Mouse (Mus musculus): ENCODE measurements around the gene Gdf3.
"Not testable (repeated sequence)": the region's sequence is repeated elsewhere in the genome, so short reads cannot be mapped to it uniquely, and the experiment has no call there.

Gene Gdf3

DNA sequence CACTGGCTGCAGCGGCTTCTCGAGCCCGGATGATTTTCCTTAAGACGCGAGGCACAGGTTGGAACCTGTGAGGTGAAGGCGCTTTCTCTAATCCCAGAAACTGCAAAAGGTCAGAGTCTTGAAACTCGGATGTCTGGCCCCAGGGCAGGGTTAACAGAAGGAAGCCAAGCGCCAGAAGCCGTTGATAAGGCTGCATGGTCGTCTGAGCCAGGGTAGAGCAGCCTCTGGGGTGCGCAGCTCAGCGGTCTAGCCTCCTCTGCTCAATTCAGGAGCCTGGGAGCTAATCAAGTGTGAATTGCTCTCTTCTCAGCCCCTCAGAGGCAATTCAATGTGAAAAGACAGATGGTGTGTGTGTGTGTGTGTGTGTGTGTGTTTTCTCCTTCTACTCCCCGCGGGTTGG, at the start of gene Gdf3:
Gene Gdf3, minus strand, starts transcription at position 317 of the 400 bp plus-strand sequence.
- DNase-seq: no peak

DNA sequence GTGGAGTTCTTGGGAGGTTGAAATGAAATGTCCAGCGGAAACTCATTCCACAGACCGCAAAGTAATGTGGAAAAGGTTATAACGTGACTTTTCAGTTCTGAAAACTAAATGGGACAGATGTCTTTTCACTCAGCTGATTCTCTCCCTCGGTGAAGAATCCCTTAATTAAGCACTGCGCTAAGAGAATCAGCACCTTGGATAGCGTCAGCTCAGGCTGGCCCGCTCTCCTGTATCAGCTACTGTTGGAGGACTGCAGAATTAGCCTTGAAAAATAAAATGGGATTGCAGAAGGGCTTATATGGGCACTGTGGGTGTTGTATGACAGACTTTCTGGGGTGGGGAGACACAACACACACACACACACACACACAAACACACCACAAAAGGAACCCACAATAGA, 49.7 kb upstream of the Gdf3 start:
- no peak for DNase-seq

DNA sequence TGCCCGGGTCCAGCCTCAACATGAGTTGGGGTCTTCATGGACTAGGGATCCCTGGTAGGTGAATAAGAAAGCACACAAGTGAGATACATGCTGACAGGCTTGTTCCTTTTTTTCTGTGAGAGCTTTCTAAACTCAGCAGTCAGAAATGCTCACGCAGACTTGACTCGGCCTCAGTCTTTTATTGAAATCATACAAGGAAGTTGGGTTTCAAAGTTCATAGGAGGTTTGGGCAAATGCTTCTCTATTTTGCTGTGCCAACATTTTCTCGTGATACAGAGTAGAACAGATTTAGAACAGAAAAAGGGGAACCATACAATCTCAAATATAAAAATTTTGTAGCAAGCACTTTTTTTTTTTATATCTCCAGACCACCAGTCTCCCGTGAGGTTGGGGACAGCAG, 47.7 kb upstream of the Gdf3 start:
- no peak for DNase-seq

DNA sequence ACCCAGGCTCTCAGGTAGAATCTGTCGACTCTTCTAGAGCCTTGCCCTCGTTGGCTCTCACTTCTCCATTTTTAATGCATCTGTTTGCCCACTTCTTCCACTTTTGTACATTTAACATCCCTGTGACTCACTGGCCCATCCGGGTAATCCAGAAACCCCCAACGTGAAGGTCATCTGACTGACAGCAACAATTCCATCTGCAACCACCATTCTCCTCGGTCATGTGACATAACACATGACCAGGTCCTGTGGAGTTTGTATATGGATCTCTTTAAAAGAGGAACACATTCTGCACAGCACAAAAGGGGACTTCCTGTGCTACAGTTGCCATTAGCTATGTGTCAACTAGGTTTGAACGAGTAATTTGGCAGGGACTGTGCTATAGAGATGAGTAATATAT, 44.4 kb upstream of the Gdf3 start:
- no peak for DNase-seq

DNA sequence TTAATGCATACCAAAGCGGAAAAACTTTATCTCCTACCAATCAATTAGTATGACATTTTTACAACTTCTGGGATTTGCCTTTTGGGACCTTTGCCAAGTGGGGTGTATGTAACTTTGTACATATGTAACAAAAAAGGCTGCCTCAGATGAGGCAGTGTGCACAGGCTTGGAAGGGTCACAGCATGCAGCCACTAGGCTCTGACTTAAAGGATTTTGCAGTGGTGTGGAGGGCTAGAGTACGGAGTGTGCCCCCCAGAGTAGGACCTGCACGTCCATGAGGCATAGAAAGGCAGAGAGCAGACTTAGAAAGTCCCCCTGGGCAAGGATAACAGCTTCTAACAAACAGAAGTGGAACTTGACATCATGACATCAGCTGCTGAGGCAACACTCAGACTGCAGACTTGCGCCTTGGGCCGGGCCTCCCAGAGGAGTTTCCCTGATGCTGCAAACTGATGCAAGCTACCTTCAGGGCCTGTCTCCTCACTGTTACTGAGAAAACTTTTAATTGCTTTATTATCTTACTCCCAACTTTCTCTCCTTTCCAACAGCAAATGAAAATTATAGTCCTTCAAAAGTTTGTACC, 40.6 kb upstream of the Gdf3 start:
- DNase-seq: no peak

DNA sequence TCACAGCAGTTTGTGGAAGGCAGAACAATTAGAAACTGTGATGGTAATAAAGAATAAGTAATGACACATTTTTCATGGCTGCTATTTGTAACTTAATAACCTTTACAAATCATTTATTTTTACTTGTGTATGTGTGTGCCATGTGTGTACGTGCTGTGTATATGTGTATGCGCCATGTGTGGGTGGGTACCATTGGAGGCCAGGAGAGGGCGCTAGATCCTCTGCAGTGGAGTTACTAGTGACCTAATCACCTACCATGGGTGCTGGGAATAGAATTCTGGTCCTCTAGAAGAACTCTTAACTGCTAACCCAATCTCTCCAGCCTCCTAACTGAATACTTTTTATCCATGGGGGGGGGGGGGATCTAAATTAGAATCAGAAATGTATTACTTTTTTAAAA, 40.0 kb upstream of the Gdf3 start:
- no peak for DNase-seq

DNA sequence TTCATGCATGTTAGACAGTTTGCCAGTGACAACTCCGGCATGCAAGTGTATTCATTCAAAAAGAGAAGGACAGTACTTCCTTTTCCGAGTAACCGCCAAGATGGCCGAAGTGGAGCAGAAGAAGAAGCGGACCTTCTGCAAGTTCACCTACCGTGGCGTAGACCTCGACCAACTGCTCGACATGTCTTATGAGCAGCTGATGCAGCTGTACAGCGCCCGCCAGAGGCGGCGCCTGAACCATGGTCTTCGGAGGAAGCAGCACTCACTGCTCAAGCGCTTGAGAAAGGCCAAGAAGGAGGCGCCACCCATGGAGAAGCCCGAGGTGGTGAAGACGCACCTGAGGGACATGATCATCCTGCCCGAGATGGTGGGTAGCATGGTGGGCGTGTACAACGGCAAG, 34.3 kb upstream of the Gdf3 start:
- DNase-seq: not testable (repeated sequence)

DNA sequence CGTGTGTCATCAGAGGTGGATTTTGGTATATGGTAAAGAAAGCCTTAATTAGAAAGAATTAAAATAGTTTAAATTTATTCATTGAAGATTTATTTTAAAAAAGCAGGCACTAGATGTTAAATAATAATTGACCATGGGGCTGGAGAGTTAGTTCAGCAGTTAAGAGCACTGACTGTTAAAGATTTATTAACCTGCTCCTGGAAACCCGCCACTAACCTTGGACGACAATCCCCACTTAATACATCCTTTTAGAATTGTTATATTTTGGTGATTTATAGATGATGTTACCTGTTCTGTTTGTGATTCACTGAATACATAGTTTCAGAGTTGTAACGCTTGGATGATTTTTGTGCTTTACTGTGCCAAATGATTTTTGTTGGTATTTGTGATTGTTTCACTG, 27.7 kb upstream of the Gdf3 start:
- DNase-seq: not testable (repeated sequence)

DNA sequence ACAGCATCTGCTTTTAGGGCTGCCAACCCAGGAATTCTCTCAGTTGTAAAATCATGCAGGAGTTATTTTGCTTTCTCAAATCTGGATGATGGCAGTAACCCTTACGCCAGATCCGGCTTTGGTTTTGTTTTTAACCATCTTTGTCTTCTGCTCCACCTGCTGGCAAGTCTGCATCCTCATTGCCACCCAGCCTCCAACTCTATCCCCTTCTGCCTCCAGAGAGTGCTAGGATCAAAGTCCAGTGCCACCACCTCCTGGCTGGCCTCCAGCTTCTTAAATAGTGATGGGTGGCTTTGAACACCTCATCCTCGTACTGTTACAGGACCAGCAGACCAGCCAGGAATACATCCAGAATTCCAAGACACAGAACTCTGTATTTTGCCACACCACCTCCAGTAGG, 26.8 kb upstream of the Gdf3 start:
- no peak for DNase-seq

DNA sequence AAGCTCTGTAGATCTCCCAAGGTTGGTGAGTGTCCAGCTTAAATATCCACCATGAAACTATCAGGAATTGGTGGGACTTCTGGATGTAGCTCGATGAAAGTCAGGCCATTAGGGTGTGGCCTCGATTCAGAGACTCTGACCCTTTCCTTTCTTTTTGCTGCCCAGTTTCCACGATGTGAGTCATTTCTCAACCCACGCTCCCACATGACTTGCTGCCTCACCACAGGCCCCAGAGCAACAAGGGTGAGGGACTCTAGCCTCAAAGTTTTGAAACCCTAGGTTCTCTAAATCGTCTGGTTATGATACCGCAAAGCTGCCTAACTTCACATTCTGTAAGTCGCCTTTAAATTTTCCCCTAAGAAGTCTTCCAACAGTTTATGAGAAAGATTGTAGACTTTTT, 25.4 kb upstream of the Gdf3 start:
- DNase-seq: no peak

DNA sequence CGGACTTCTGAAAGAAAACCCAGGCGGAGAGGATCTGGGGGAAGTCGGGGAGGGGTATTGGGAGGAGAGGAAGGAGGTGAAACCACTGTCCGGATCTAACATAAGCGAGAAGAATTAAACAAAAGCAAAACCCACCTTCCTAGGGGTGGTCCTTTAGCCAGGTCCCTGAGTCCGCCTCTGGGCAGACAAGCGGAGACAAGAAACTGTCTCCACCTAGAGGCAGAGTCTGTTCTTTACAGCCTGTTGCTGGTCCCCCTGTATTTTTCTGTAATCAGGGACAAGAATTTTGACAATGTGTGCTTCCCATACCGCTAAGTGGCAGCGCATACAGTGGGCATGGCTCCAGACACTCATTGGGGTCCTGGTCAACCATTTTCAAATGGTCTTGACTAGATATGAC, 23.5 kb upstream of the Gdf3 start:
- no peak for DNase-seq

DNA sequence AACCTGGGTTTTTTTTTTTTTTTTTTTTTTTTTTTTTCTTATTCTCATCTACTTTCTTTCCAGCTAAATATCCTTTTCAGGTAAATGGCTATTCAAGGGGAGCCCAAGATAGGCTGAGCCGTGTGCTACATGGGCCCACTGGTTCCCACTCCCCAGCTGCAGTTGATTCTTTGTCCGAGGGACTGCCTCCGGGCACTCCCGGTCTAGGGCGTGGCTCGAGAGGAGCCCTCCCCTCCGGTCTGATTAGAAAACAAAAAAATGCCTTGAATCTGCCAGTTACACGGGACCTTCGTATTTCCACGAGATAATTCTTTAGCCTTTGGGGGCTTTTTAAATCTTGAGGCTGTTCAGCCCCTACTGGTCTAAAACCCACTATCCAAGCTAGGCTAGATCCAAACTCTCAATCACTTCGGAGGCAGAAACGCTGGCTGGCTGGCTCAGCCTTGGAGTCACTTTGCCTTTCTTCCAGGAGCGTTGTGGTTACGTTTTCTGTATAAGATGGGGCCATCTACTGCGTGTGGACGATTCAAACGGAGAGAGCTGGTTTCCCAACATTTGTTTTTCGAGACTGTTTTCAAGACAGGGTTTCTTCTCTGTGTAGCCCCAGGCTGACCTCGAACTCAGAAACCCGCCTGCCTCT, 17.7 kb upstream of the Gdf3 start:
- DNase-seq: no peak

DNA sequence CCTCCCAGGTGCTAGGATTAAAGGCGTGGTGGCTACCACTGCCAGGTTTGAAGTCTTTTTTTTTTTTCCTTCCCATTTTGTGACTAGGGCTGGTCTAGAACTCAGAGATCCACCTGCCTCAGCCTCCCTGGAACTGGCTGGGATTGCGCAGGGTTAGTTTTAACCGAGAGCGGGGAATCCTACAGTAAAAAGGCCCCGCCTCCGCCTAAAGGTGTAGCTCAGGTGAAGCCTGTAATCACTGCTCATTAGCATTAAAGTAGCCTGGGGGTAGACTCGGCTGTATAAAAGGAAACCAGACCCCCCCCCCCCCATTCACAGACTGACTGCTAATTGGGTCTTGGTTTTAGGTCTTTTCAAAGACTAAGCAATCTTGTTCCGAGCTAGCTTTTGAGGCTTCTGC, 16.2 kb upstream of the Gdf3 start, which contains the start of gene Dppa3:
Gene Dppa3, plus strand, starts transcription at position 301 of the 400 bp plus-strand sequence.
- DNase-seq: no peak

DNA sequence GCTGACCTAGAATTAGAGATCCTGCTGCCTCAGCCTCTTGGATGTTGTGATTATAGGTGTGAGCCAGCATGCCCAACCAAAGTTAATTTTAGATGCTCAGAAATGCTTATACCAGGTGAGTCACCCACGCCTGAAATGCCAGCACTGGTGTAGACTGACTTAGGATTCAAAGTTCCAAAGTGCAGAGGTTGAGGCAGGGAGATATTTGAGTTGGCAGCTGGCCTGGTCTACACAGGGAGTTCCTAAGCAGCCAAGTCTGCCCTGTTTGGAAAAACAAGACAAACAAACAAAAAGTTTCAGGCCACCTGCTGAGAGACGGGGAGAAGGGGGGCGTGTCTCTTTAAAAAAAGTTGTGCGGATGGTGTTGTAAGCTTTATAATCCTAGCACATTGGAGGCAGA, 15.3 kb upstream of the Gdf3 start:
- no peak for DNase-seq

DNA sequence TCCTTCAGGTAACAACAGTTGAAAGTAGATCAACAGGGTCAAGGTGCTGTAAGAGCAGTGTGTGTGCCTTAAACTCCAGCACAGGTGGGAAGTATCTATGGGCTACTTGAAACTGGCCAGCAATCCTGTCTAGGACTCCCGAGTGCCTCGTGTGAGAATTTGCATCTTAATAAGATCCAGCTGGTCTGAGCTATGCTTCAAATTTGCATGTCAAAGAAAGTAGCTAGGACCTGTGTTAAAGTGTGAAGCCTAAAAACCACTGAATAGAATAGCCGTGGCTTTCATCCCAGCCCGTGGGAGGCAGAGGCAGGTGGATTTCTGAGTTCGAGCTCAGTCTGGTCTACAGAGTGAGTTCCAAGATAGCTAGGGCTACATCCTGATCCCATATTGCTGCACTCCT, 14.6 kb upstream of the Gdf3 start:
- DNase-seq: no peak

DNA sequence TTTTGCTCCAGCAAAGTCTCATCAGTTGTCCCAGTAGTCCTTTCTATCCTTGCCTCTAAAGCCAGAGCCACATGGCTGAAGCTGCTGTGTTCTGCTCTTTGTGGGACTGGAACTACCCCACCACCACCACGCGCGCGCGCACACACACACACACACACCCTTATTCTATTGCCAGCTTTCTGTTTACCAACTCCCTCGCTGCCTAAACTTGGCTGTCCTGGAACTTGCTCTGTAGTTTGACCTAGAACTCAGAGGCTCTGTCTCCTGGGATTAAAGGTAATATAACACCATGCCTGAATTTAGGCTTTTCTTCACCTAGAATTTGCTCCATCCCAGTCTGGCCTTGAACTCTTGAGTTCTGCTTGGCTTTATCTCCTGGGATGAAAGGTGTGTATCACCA, 11.2 kb upstream of the Gdf3 start:
- no peak for DNase-seq

DNA sequence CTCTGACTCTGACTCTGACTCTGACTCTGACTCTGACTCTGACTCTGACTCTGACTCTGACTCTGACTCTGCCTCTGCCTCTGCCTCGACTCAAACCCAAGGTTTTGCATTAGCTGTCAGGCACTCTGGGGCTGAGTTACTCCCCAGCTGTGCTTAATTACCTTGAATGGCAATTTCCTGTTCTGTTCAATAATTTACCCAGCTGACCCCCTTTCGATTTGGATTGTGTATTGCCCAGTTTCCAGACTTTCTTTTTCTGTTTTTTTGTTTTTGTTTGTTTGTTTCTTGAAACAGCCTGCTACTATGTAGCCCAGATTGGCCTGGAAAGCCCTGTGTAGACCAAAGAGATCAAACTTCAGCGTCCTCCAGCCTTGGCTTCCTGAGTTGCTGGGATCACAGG, 6.1 kb upstream of the Gdf3 start:
- DNase-seq: no peak

DNA sequence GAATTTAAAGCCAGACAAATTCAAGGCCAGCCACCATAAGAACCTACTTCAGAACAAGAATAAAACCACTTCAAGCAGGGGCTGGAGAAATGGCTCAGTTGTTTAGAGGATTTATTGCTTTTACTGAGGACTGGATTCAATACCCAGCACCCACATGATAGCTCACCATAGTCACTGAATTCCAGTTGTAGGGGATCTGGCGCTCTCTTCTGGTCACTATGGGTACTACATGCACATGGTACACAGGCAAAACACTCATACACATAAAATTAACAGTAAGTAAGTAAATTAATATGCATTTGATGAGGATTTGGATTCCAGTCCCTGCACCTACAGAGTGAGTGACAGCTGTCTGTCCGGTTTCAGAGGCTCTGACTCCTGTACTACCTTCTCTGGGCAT, 4.2 kb upstream of the Gdf3 start:
- DNase-seq: no peak

DNA sequence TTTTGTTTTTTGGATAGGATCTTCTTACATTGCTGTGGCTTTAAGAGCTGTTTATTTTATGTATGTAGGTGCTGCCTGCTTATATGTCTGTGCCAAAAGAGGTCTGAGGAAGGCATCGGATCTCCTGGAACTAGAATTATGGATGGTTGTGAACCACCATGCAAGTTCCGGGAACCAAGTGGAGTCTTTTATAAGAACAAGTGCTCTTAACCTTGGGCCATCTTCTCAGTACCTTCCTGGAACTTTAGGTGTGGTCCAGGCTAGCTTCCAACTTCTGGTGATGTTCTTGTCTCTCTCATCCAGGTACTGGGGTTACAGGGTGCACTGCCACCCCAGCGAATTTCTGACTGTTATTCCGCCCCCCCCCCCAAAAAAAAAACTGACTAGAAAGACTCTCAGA, 2.5 kb upstream of the Gdf3 start:
- DNase-seq: no peak

DNA sequence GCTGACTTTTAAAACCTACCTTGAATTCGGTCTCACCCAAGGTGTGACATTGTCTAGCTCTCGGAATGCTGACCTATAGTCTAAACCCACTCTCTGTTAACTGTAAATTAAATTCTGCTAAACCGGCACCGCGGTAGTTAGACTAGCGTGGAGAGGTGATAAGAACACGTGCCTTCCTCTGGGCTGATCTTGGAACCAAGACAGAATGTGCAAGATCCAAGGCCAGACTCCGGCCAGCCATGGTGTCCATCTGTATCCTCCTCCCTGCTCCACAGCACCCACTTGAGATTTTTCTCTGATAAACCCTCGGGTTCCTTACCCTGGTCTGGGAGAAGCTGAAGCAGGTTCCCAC, 534 bp downstream of the Gdf3 start:
- no peak for DNase-seq

DNA sequence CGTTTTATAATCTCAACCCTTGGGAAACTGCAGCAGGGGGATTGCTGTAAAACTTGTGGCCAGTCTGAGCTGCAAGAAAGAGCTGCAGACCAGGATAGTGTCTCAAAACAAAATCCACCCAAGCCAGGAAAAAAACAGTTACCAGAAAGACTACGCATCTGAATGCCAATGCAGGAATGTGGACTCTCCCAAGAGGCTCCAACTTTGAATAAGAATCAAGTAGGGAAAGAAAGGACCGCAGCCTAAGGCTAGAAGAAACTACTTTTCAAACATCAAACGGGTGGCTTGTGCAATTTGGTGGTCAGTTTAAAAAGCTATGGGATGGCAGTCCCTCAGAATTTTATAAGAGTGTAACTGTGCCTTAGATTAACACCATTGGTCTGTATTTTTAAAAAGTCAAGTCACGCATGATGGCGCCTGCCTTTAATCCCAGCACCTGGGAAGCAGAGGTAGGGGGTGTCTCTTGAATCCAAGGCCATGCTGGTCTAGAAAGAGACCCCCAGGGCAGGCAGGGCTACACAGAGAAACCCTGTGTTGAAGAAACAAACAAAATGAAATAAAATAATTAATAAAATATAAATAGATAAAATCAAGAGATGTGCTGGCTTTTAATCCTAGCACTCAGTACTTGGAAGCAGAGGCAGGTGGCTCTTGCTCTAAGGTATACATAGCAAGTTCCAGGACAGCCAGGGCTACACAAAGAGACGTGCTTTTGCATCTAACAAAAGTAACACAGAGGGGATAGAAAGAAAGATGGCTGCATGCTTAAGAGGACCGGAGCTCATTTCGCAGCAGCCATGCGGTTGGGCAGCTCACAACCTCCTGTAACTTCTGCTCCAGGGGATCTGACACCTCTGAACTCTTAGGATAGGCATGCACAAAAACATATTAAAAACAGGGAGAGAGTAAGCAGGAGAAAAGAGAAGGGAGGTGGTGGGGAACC, 1.2 kb downstream of the Gdf3 start:
- no peak for DNase-seq

DNA sequence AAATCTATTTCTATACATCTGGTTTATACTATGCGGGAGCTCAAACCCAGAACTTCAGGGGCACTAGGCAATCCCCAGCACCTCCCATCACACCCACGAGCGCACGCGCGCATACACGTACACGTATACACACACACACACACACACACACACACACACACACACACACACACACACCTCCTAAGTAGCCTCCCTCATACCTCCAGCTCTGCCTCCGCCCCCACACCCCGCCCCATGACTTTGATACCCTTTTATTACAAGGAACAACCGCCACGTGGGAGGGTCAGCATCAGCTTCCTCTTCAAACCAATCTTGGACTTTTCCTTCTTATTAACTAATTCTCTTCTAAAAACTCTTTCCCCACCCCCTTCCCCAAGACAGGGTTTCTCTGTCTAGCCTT, 2.2 kb downstream of the Gdf3 start:
- DNase-seq: no peak

DNA sequence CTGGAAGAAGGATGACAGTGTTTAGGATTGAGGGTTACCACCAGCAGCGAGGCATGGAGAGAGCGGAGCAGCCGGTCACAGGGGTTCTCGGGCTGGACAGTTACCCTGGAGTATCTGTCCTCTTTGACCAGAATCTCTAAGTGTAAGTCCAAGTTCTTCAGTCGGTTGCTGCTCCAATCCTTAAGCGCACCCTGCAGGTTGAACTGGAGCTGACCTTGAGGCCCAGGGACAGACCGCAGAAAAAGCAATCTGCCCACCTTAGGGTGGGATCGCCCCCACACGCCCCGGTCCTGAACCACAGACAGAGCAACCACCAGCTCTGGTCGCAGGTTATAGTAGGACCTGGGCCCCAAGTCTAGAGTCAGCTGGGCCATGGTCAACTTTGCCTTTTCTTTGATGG, 3.2 kb downstream of the Gdf3 start:
- no peak for DNase-seq

DNA sequence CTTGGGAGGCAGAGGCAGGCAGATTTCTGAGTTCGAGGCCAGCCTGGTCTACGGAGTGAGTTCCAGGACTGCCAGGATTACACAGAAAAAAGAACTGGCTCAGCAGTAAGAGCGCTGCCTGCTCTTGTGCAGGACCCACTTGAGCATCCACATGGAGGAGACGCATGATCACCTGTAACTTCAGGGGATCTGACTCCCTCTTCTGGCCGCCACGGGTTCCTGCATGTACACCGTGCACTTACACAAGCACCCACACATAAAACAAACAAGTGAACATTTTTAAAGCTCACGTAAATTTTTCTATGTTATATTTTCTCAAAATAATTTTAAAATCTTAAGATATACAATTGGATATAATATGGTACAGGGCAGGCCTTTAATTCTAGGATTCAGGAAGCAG, 4.4 kb downstream of the Gdf3 start:
- no peak for DNase-seq

Data from thymus, adult 18-20 months (tissue).